Mouse (Mus musculus) midbrain, postnatal 0 days (tissue): ENCODE measurements at regions not wholly inside any gene's neighbourhood (a gene's known extent, or its start where the extent isn't known, plus 50 kb on each side); places are given as distances from the start of the nearest gene placed in this dataset.

Experiments used
- ATAC-seq: fragments of 200-750 bp; cut with Nextera tagmentation; 2 replicates; pipeline ENCODE4 v1.8.0; 2017; ENCODE audit warnings: moderate number of reproducible peaks, mild to moderate bottlenecking, moderate TSS enrichment, moderate library complexity; ENCODE audit not compliant: low FRiP score
- DNase-seq: peaks from one replicate; pipeline ENCODE4 v3.0.0-alpha.2; 2015; ENCODE audit warnings: low spot score
- H3K27ac ChIP-seq: fragments of 300-500 bp; sonication (generic); 2 replicates; pipeline ENCODE4 v1.5.1; 2014; ENCODE audit warnings: low read depth, mild to moderate bottlenecking, low read length, mixed read lengths
- H3K27me3 ChIP-seq: fragments of 300-500 bp; sonication (generic); 2 replicates; pipeline ENCODE4 v1.6.1; 2014; ENCODE audit warnings: low read length, control low read depth, mixed read lengths; ENCODE audit not compliant: insufficient read depth
- H3K36me3 ChIP-seq: fragments of 300-500 bp; sonication (generic); 2 replicates; pipeline ENCODE4 v1.6.1; 2014; ENCODE audit warnings: low read length, control low read depth, mixed read lengths; ENCODE audit not compliant: insufficient read depth
- H3K4me1 ChIP-seq: fragments of 300-500 bp; sonication (generic); 2 replicates; pipeline ENCODE4 v1.6.1; 2014; ENCODE audit warnings: mild to moderate bottlenecking, control low read depth, antibody characterized with exemption, low read length, mixed read lengths; ENCODE audit not compliant: insufficient read depth
- H3K4me2 ChIP-seq: fragments of 300-500 bp; sonication (generic); 2 replicates; pipeline ENCODE4 v1.6.1; 2014; ENCODE audit warnings: low read depth, mild to moderate bottlenecking, low read length, mixed read lengths; ENCODE audit not compliant: poor library complexity, severe bottlenecking
- H3K4me3 ChIP-seq: fragments of 300-500 bp; sonication (generic); 2 replicates; pipeline ENCODE4 v1.5.1; 2014; ENCODE audit warnings: low read depth, mild to moderate bottlenecking, low read length, moderate library complexity
- H3K9ac ChIP-seq: fragments of 300-500 bp; sonication (generic); replicated peaks from 2 replicates; pipeline ENCODE4 v1.6.1; 2014; ENCODE audit warnings: mild to moderate bottlenecking, low read length, moderate library complexity, mixed read lengths; ENCODE audit not compliant: poor library complexity, severe bottlenecking
- H3K9me3 ChIP-seq: fragments of 300-500 bp; sonication (generic); 2 replicates; pipeline ENCODE4 v1.6.1; 2016; ENCODE audit warnings: low read length, control low read depth
- CTCF ChIP-seq: IDR thresholded peaks from 2 replicates; pipeline ENCODE4 v1.5.1; 2016; ENCODE audit warnings: antibody characterized with exemption, mild to moderate bottlenecking
- WGBS: fragments of 180-500 bp; shearing (Covaris S2); extraction: QIAGEN DNeasy Blood & Tissue Kit; methylation state at CpG from one replicate; pipeline ENCODE4 v1.1.7; 2014; 5-methylcytosine and 5-hydroxymethylcytosine counted together

DNA sequence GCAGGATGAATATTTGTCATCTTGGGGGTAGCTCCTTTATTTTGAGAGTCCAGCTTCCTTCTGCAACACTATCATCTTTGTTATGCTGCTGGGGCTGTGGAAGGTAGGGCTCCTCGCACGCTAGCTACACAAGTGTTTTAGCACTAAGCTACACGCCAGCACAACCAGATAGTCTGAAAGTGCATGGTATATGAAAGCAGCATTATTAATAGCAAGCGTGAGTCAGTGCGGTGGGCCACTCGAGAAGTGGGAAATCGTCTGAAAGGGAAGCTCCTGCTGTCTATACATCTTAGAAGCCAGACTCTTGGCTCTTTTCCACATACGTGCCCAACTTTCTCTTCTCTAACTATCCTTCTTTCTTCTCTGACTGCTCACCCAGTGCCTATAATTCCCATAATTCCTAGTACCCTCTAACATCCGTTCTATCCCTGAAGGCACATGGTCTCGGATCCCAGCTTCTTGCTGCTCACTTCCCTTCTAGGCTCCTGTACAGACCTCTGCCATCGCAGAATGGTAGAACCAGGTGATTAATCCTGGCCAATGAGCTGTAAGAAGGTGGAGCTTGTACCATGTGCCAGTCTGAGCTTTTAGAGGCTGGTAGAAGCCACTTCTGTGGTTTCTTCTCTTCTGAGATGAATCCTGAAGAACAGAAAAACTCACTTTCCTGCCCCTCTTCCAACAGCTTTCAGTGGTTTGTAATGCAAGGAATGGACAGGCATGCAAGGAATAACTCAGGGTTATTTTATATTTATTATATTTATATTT lies 55.5 kb downstream of the E030025P04Rik start:
- no peak for ATAC-seq
- Histone ChIP-seq H3K4me3 (no peak overlapping the region), H3K9me3 (no peaks in the 10 kb centered on the region), H3K27me3 (no peaks in the 10 kb centered on the region), H3K4me1 (no peaks in the 10 kb centered on the region), H3K9ac (no peak overlapping the region), H3K27ac (no peak overlapping the region), H3K4me2 (no peak overlapping the region), H3K36me3 (no peaks in the 10 kb centered on the region)
- no peak for TF ChIP-seq CTCF
- no peak for DNase-seq
- 85% methylated on average over 11 of the region's 11 CpGs for WGBS

- H3K4me1 ChIP-seq: no peaks in the 10 kb centered on the region
- H3K4me3 ChIP-seq: no peak overlapping the region
- no peaks in the 10 kb centered on the region for H3K27me3 ChIP-seq
- no peak overlapping the region for H3K9ac ChIP-seq
- ATAC-seq (no peak), DNase-seq (no peak)
- H3K36me3 ChIP-seq: no peaks in the 10 kb centered on the region
- H3K27ac ChIP-seq: no peak overlapping the region
- H3K9me3 ChIP-seq: no peaks in the 10 kb centered on the region
- no peak for TF ChIP-seq CTCF
- 94% methylated on average over 4 of the region's 4 CpGs for WGBS
- H3K4me2 ChIP-seq: no peak overlapping the region
Measured at GRCm38 (mm10) chr11:109081957-109082356, 62.2 kb downstream of the E030025P04Rik start.

GRCm38 (mm10) chr11:109081454-109081853 lies 62.7 kb downstream of the E030025P04Rik start:
- ATAC-seq (no peak), DNase-seq (no peak)
- Histone ChIP-seq H3K4me1 (no peaks in the 10 kb centered on the region), H3K9ac (no peak overlapping the region), H3K9me3 (no peaks in the 10 kb centered on the region), H3K27ac (no peak overlapping the region), H3K27me3 (no peaks in the 10 kb centered on the region), H3K4me3 (no peak overlapping the region), H3K4me2 (no peak overlapping the region), H3K36me3 (no peaks in the 10 kb centered on the region)
- WGBS: 79% methylated on average over 10 of the region's 10 CpGs
- no peak for TF ChIP-seq CTCF

- no peaks in the 10 kb centered on the region for H3K4me1 ChIP-seq
- no peaks in the 10 kb centered on the region for H3K9me3 ChIP-seq
- H3K4me3 ChIP-seq: no peak overlapping the region
- H3K27ac ChIP-seq: no peak overlapping the region
- TF ChIP-seq CTCF: no peak
- no peak overlapping the region for H3K9ac ChIP-seq
- no peak for ATAC-seq
- H3K4me2 ChIP-seq: no peak overlapping the region
- WGBS: 93% methylated on average over 9 of the region's 9 CpGs
- no peaks in the 10 kb centered on the region for H3K36me3 ChIP-seq
- DNase-seq: no peak
- no peaks in the 10 kb centered on the region for H3K27me3 ChIP-seq
Measured at GRCm38 (mm10) chr11:109080847-109081415, 63.2 kb downstream of the E030025P04Rik start.

DNA sequence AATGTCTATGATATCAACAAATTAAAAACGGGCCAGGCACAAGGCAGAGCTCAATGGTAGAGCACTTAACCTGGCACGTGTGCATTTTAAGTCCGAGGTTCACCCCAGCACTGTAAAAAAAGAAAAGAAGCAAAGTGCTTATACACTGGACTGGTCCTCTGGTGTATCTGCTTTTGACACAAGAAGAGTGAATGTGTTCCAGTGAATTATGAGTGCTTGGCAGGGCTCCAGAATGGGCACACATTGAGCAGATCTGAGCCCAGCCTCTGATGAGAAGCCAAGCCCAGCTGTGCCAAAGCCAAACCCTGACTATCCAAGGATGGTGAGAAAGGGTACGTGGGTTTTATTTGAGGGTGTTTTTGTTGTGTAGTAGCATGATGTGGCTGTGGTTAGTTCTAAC lies 64.7 kb downstream of the E030025P04Rik start:
- no peak overlapping the region for H3K9ac ChIP-seq
- ATAC-seq: no peak
- no peak overlapping the region for H3K4me2 ChIP-seq
- no peak for TF ChIP-seq CTCF
- no peaks in the 10 kb centered on the region for H3K4me1 ChIP-seq
- H3K36me3 ChIP-seq: no peaks in the 10 kb centered on the region
- H3K27ac ChIP-seq: no peak overlapping the region
- 78% methylated on average over 4 of the region's 4 CpGs for WGBS
- no peaks in the 10 kb centered on the region for H3K27me3 ChIP-seq
- no peak overlapping the region for H3K4me3 ChIP-seq
- DNase-seq: peak; percentile 53
- H3K9me3 ChIP-seq: no peaks in the 10 kb centered on the region

GRCm38 (mm10) chr11:109076587-109077417 lies 67.4 kb downstream of the E030025P04Rik start:
- no peaks in the 10 kb centered on the region for H3K36me3 ChIP-seq
- DNase-seq: no peak
- H3K4me3 ChIP-seq: no peak overlapping the region
- H3K9ac ChIP-seq: no peak overlapping the region
- no peak overlapping the region for H3K27ac ChIP-seq
- H3K9me3 ChIP-seq: no peaks in the 10 kb centered on the region
- no peak for ATAC-seq
- no peaks in the 10 kb centered on the region for H3K27me3 ChIP-seq
- no peak for TF ChIP-seq CTCF
- H3K4me2 ChIP-seq: no peak overlapping the region
- WGBS: 66% methylated on average over 19 of the region's 19 CpGs
- H3K4me1 ChIP-seq: no peaks in the 10 kb centered on the region
